Mouse (Mus musculus) liver, postnatal 0 days (tissue): ENCODE data around the gene Csf3r.

Experiments used
- CTCF ChIP-seq: sonication (generic); IDR thresholded peaks from 2 replicates; pipeline ENCODE4 v1.5.1; 2016; ENCODE audit warnings: antibody characterized with exemption, low read depth
- EP300 ChIP-seq: IDR thresholded peaks from 2 replicates; pipeline ENCODE4 v1.6.1; 2016; ENCODE audit warnings: antibody characterized with exemption, low read depth, mild to moderate bottlenecking

- TF ChIP-seq CTCF (no peak), EP300 (no peak)
These were observed 54.9 kb downstream of the Csf3r start for GRCm38 (mm10) chr4:126079266-126079665.
